Mouse (Mus musculus) megakaryocyte, embryonic 14.5 days (primary cell): Measurements from ENCODE around the gene Tox3.

Experiments
- FLI1 ChIP-seq: IDR thresholded peaks from 2 replicates; pipeline ENCODE4 v1.6.1; 2012; ENCODE audit warnings: low read length, inconsistent platforms, mixed read lengths
- GATA1 ChIP-seq: IDR thresholded peaks from 3 replicates; pipeline ENCODE4 v1.6.1; 2012; ENCODE audit warnings: mixed read lengths, low read length, inconsistent platforms, borderline replicate concordance

GRCm38 (mm10) chr8:90348926-90349683, 962 bp upstream of the Tox3 start:
- no peak for TF ChIP-seq GATA1
- TF ChIP-seq FLI1, result no peak
